Comparison of ENCODE assay signal across 8 mouse cellular contexts in the genomic region with DNA sequence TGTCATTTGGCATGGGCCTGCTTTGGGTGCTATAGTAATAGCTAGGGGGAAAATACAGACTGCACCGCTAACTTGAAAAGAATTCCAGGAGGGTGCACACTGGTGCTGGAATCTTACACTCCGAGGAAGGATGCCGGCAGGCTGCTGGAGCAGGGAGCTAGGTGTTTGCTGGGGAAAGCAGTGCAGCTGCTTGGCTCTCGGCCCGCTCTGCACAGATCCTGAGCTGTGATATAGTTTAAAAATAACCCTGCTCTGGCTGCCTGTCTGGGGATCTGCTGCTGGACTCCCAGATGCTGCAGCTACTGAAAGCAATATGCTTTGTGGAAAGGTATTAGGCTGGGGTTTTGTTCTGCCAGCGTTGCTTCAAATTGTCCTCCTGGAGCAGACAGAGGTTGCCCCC.
DNase-seq lines count a peak whose midpoint lies in the region; ATAC-seq and TF ChIP-seq lines count a peak whose summit lies in the region.

No protein-coding gene starts in this region.

- H3K9ac ChIP-seq in kidney, postnatal 0 days (ENCODE audit: low read depth, low read length), result no peak overlapping the region
- H3K9ac ChIP-seq in forebrain, embryonic 16.5 days (replicated peaks; ENCODE audit: low read depth, low read length), result no peak overlapping the region
- H3K9ac ChIP-seq in midbrain, embryonic 13.5 days (replicated peaks), result 0 out of 2 replicates have a peak overlapping the region, but pooled peaks have one; percentile 14

- no peak overlapping the region for H3K4me2 ChIP-seq in kidney, postnatal 0 days (ENCODE audit: low read length)
- no peak overlapping the region for H3K4me2 ChIP-seq in forebrain, embryonic 16.5 days (ENCODE audit: low read length)
- H3K4me2 ChIP-seq in midbrain, embryonic 13.5 days (replicated peaks), result no peak overlapping the region

- WGBS in kidney, postnatal 0 days, result 41% methylated on average over 6 of the region's 6 CpGs
- 46% methylated on average over 6 of the region's 6 CpGs for WGBS in kidney, adult 2 months
- WGBS in forebrain, embryonic 16.5 days, result 26% methylated on average over 6 of the region's 6 CpGs
- WGBS in midbrain, embryonic 13.5 days, result 48% methylated on average over 6 of the region's 6 CpGs

- TF ChIP-seq CTCF in kidney, postnatal 0 days (IDR thresholded peaks at IDR 0.05; ENCODE audit: low read depth), result no peak
- no peak for TF ChIP-seq CTCF in kidney, adult 2 months (conservative IDR thresholded peaks at IDR 0.05; ENCODE audit: insufficient read depth, insufficient read length, low read depth, low read length)

- H3K27me3 ChIP-seq in kidney, postnatal 0 days (ENCODE audit: insufficient read depth, low read length), result no peaks in the 10 kb centered on the region
- H3K27me3 ChIP-seq in kidney, adult 2 months (replicated peaks; ENCODE audit: control insufficient read depth, insufficient read depth, low read length), result no peaks in the 10 kb centered on the region
- H3K27me3 ChIP-seq in forebrain, embryonic 16.5 days (replicated peaks; ENCODE audit: control insufficient read depth, insufficient read depth, low read length), result no peaks in the 10 kb centered on the region
- H3K27me3 ChIP-seq in midbrain, embryonic 13.5 days, result no peaks in the 10 kb centered on the region

- peak; percentile 5 for DNase-seq in adrenal gland, postnatal 14 days
- no peak for DNase-seq in adrenal gland, postnatal 4 days (ENCODE audit: low spot score in 2 of 2)
- peak; percentile 22 for DNase-seq in kidney, postnatal 0 days (ENCODE audit: low spot score)
- DNase-seq in kidney, adult 2 months, result no peak
- no peak for DNase-seq in cerebellum, postnatal 14 days
- DNase-seq in cerebellum, postnatal 25 days, result no peak

- no peak overlapping the region for H3K4me3 ChIP-seq in kidney, postnatal 0 days (replicated peaks; ENCODE audit: low read depth, low read length)
- no peak overlapping the region for H3K4me3 ChIP-seq in kidney, adult 2 months (ENCODE audit: insufficient read depth, low read depth, low read length)
- no peak overlapping the region for H3K4me3 ChIP-seq in forebrain, embryonic 16.5 days (replicated peaks; ENCODE audit: low read length)
- no peak overlapping the region for H3K4me3 ChIP-seq in midbrain, embryonic 13.5 days (replicated peaks)

- ATAC-seq in kidney, postnatal 0 days (replicated peaks; ENCODE audit: low FRiP score, low read depth), result no peak
- ATAC-seq in forebrain, embryonic 16.5 days, result peak; percentile 68
- no peak for ATAC-seq in midbrain, embryonic 13.5 days

- no peak overlapping the region for H3K27ac ChIP-seq in kidney, postnatal 0 days
- H3K27ac ChIP-seq in kidney, adult 2 months (ENCODE audit: insufficient read depth, low read depth, low read length), result no peak overlapping the region
- 0 out of 2 replicates have a peak overlapping the region, but pooled peaks have one; percentile 26 for H3K27ac ChIP-seq in forebrain, embryonic 16.5 days (ENCODE audit: low read length)
- H3K27ac ChIP-seq in midbrain, embryonic 13.5 days, result peak overlapping the region; percentile 53

- H3K36me3 ChIP-seq in kidney, postnatal 0 days (ENCODE audit: insufficient read depth, low read length), result no peaks in the 10 kb centered on the region
- no peaks in the 10 kb centered on the region for H3K36me3 ChIP-seq in kidney, adult 2 months (ENCODE audit: control insufficient read depth, insufficient read depth, low read length)
- H3K36me3 ChIP-seq in forebrain, embryonic 16.5 days (ENCODE audit: control insufficient read depth, insufficient read depth), result no peaks in the 10 kb centered on the region
- H3K36me3 ChIP-seq in midbrain, embryonic 13.5 days, result no peaks in the 10 kb centered on the region

- TF ChIP-seq POLR2A in kidney, adult 2 months (IDR thresholded peaks at IDR 0.05; ENCODE audit: low read depth, low read length), result no peak

- no peaks in the 10 kb centered on the region for H3K4me1 ChIP-seq in kidney, postnatal 0 days (replicated peaks; ENCODE audit: insufficient read depth, low read length)
- H3K4me1 ChIP-seq in kidney, adult 2 months (ENCODE audit: control insufficient read depth, insufficient read depth, low read length), result no peaks in the 10 kb centered on the region
- H3K4me1 ChIP-seq in forebrain, embryonic 16.5 days (replicated peaks; ENCODE audit: control insufficient read depth, insufficient read depth, low read length), result peaks cover 9% of the 10 kb centered on the region
- H3K4me1 ChIP-seq in midbrain, embryonic 13.5 days (replicated peaks), result no peaks in the 10 kb centered on the region; the same call in 1 of the 2 replicates

- H3K9me3 ChIP-seq in kidney, postnatal 0 days (replicated peaks; ENCODE audit: low read length), result no peaks in the 10 kb centered on the region
- H3K9me3 ChIP-seq in forebrain, embryonic 16.5 days (ENCODE audit: control insufficient read depth, low read length), result no peaks in the 10 kb centered on the region
- no peaks in the 10 kb centered on the region for H3K9me3 ChIP-seq in midbrain, embryonic 13.5 days

Comparison
In these comparisons a context has a peak if more than half of its experiments do, and no peak if none do; other contexts are left out.
1. DNase-seq: peak in adrenal gland, postnatal 14 days (single experiment) and kidney, postnatal 0 days (single experiment); none in adrenal gland, postnatal 4 days (0 of 2), kidney, adult 2 months (single experiment), cerebellum, postnatal 14 days (0 of 2) and cerebellum, postnatal 25 days (0 of 2).
2. H3K27ac ChIP-seq: peak in forebrain, embryonic 16.5 days (single experiment) and midbrain, embryonic 13.5 days (single experiment); none in kidney, postnatal 0 days (single experiment) and kidney, adult 2 months (single experiment).